Mouse (Mus musculus) olfactory bulb, adult 2 months (tissue): ENCODE measurements around the gene Ism2.

ENCODE experiments used
- CTCF ChIP-seq: fragments of 200-500 bp; IDR thresholded peaks from 2 replicates; pipeline ENCODE4 v1.5.1; 2012; ENCODE audit warnings: low read depth, mild to moderate bottlenecking, low read length, moderate library complexity; ENCODE audit not compliant: insufficient read depth
- POLR2A ChIP-seq: fragments of 200-500 bp; IDR thresholded peaks from 2 replicates; pipeline ENCODE4 v1.6.1; 2012; ENCODE audit warnings: mild to moderate bottlenecking, low read depth, low read length, moderate library complexity; ENCODE audit not compliant: insufficient read depth

DNA sequence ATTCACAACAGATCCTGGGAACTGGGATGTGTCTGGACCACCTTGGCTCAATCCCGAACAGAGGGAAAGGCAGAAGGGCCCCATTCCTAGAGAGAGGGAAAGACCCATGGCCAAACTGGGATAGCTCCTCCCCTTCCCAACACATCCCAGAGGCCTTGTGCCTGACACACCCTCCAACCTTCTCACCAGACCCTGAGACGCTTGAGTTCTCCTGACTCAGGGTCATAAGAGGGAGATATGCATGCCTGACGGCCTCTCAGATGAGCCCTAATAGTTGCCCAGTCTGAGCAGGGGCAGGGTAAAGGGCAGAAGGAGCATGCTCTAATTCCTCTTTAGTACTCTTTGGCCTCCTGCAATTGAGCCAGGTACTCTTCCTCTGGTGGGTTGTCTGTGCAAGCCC, 20.2 kb downstream of the Ism2 start:
- TF ChIP-seq POLR2A (no peak), CTCF (no peak)
